Mouse (Mus musculus): ENCODE results near the gene Dapk2.

GRCm38 (mm10) chr9:66212088-66212487 is 54.1 kb downstream of the Dapk2 start:
- no peak for TF ChIP-seq CTCF (IDR thresholded peaks at IDR 0.05; ENCODE audit: low read depth, low read length)
- no peak for TF ChIP-seq POLR2A (IDR thresholded peaks at IDR 0.05; ENCODE audit: borderline replicate concordance, low read depth, low read length)
